Mouse (Mus musculus) kidney, postnatal 4 days (tissue): ENCODE results near the gene Dnm1.

Experiments
- DNase-seq, 2 experiments: peaks; one replicate each; pipeline ENCODE4 v3.0.0; 2021; ENCODE audit warnings: mixed read lengths in 2 of 2

Dnm1 gene

DNA sequence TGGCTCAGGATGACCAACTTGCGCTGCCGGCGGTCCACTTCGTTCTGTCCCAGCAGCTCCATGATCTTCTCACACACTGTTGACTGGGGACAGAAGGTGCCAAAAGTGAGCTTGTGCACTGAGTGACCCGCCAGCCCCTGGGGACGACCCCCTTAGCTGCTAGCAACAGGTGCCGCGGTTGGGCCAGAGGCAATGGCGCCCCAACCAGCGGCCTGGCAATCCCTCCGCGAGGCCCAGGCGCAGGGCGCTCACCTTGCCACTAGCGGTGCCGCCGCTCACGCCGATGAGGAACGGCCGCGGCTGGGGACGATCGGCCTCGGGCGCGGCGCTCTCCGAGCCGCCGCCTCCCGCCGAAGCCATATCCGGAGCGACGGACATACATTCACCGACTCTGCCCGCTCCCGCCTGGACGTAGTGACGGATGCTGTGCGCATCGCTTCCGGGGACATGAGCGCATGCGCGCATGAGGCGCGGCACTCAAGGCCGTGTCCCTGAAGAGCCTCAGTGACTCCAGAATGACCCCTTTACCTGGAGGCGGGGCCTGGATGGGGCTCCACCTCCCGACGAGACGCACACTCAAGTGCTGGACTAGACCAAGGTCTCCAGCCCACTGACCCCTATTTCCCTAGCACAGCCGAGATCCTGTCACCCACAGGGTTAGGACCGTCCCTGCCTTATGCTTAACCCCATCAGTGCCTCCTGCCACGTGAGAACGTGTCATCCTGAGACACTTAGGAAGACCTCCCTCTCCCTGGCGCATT, 93.3 kb downstream of the Dnm1 start, which contains the start of gene Uck1:
Uck1 (minus strand) TSS at position 503 of the 761 bp plus-strand sequence.
- peak; percentile 89 to 94 for DNase-seq

DNA sequence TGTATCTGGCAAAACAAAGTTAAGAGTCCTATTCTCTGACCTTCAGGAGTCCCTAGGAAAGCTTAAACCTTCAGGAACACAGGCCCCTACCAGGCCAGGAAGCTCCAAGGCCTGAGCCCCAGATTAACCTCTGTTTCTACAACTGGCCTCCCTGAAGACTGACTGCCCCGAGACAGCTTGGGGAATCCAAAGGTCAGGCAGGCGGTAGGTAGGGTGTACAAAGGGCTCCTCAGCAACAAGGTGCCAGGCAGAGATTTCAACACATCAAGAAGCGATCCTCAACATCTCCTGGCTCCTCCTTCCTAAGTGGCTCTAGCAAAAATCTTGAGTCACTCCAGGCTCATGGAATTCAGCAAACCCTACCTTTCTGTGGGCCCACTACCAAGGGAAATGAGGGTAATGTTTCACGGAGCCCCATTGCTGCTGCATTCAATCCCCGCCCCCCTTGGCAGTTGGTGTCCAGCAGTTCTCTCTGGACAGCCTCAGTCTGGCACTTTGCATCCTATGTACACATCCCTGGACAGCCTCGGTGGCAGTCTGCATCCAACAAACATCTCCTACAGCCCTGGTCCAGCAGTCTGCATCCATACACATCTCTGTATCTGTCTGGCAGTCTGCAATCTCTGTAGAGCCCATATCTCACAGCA, 94.1 kb downstream of the Dnm1 start:
- DNase-seq = peak in 1 of 2 experiments; percentile 39
